Comparison of ENCODE assay signal across 9 mouse cellular contexts in the genomic region with DNA sequence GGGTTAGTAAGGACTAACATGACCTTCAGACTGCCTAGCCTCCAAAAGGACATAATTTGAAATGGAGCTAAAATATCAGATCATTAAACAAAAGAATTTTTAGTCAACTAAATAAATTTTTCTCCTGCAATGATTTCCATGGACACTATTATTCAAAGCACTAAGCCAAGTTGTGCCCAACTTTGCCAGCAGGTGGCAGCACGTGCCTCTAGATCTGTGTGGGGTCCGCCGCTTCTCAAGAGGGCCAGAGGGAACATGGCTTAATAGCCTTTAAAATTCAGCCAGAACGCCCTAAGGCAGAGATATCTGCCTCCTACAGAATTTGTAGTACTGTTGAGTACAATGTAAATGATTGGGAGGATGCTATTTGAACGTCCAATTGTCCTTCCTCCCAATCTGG.
DNase-seq lines count a peak whose midpoint lies in the region; TF ChIP-seq lines count a peak whose summit lies in the region.
"Had no signal": no experiment of that assay in that cellular context is flagged by ENCODE, and none has a peak within 500 bp of the region (broad histone marks: within the 10 kb centered on the region; RNA-seq: fewer than 3 reads in every experiment).

No protein-coding gene starts in this region.

- intact Hi-C loops in heart, postnatal 10 days (cut with DNase I) = loop anchor here (5.0 to 10.0 kb wide), 2 partner anchors 434 to 497 kb away; no protein-coding TSS in a partner anchor

- peaks cover 27% of the 10 kb centered on the region for H3K4me1 ChIP-seq in E14TG2a.4 (replicated peaks; ENCODE audit: low read depth, low read length)

- no peaks in the 10 kb centered on the region for H3K9me3 ChIP-seq in E14TG2a.4 (ENCODE audit: low read length)
- H3K9me3 ChIP-seq: limb, embryonic 15.5 days had no signal

- peak; percentile 67 for TF ChIP-seq CTCF in E14TG2a.4 (conservative IDR thresholded peaks at IDR 0.05; ENCODE audit: low read length)

- no peaks in the 10 kb centered on the region for H3K36me3 ChIP-seq in E14TG2a.4 (ENCODE audit: insufficient read depth, low read length)
- H3K36me3 ChIP-seq: limb, embryonic 15.5 days had no signal

- peak; percentile 86 for DNase-seq in adrenal gland, postnatal 10 days
- peak; percentile 75 for DNase-seq in embryo, embryonic 9.5 days (ENCODE audit: extremely low spot score)
- DNase-seq in heart, postnatal 10 days = peak; percentile 80 to 89
- peak; percentile 79 for DNase-seq in layer of hippocampus, adult 9-11 months
- DNase-seq in lung, postnatal 10 days = peak; percentile 86
- peak; percentile 85 for DNase-seq in retina, postnatal 1 day
- DNase-seq in urinary bladder, postnatal 36 days (ENCODE audit: low spot score in 2 of 2) = peak; percentile 39 to 52

- peaks cover 19% of the 10 kb centered on the region for H3K27me3 ChIP-seq in E14TG2a.4 (ENCODE audit: insufficient read depth, low read length)

- no peak overlapping the region for H3K4me3 ChIP-seq in E14TG2a.4 (replicated peaks; ENCODE audit: low read length)
- H3K4me3 ChIP-seq: limb, embryonic 15.5 days had no signal
